Mouse (Mus musculus): ENCODE data around the gene March4.

DNA sequence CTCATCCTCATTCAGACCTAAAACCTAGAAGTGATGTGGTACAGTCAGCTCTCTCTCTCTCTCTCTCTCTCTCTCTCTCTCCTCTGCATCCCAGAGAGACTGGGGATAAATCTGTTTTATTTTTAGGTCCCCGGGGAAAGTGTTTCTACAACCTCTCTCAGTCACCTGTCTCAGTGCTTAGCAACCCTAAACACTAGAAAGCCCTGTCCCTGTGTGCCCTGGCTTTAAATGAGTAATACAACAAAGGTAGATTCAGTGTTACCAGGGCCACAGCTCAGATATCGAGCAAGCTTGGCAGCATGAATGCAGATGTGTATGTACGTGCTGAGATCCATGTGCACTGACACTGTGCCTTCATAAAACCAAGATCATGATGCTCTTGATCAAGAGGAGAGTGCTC is 43.3 kb downstream of the March4 start:
- TF ChIP-seq POLR2A (IDR thresholded peaks at IDR 0.05; ENCODE audit: extremely low read depth, insufficient read depth, low read length), result no peak
- TF ChIP-seq CTCF (IDR thresholded peaks at IDR 0.05; ENCODE audit: extremely low read depth, insufficient read depth, low read length), result no peak

Data from cortical plate, adult 2 months (tissue).